Mouse (Mus musculus) erythroblast, embryonic 14.5 days (primary cell): ENCODE results near the gene Pi16.

Experiments used
- GATA1 ChIP-seq: IDR thresholded peaks from 2 replicates; pipeline ENCODE4 v1.6.1; 2012; ENCODE audit warnings: low read length, inconsistent platforms, mixed read lengths
- TAL1 ChIP-seq: IDR thresholded peaks from 3 replicates; pipeline ENCODE4 v1.6.1; 2012; ENCODE audit warnings: low read length, inconsistent platforms, mixed read lengths

DNA sequence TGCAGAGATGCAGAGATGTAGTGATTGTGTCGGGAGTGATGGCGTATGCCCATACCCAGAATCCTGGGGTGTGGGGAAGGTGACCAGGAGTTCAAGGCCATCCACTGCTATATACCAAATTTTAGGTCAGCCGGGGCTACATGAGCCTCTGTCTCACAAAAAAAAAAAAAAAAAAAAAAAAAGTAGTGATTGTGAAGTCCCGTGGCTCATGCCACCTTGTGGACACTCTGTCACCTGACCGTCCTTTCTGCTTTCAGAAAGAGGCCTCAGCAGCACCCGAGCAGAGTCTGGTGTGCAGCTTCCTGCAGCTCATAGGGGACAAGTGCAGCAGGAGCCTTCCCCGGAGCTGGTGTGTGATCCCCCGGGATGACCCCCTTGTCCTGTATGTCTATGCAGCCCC lies 60.6 kb downstream of the Pi16 start:
- TF ChIP-seq GATA1, result no peak
- TF ChIP-seq TAL1, result no peak
